Mouse (Mus musculus) large intestine, adult 2 months (tissue): ENCODE data around the gene Ptgis. TPM values are rescaled to one million over a fixed set of nuclear protein-coding genes. Genes with fewer than 3 reads are reported as not detected.

ENCODE experiments used
- DNase-seq: peaks from one replicate; pipeline ENCODE4 v3.0.0-alpha.2; 2012; ENCODE audit warnings: low read depth, low spot score
- WGBS: fragments of 180-500 bp; shearing (Covaris S2); methylation state at CpG from one replicate; pipeline ENCODE4 v1.1.7; 2018; 5-methylcytosine and 5-hydroxymethylcytosine counted together
- polyA plus RNA-seq: library from polyadenylated mRNA; depleted of rRNA; stranded (reverse); fragments of >200 nt; gene quantifications from 2 replicates; pipeline ENCODE4 v1.2.3, GENCODE M21; 2012

Ptgis gene
- polyA plus RNA-seq, 1 experiment = 8.6 TPM

DNA sequence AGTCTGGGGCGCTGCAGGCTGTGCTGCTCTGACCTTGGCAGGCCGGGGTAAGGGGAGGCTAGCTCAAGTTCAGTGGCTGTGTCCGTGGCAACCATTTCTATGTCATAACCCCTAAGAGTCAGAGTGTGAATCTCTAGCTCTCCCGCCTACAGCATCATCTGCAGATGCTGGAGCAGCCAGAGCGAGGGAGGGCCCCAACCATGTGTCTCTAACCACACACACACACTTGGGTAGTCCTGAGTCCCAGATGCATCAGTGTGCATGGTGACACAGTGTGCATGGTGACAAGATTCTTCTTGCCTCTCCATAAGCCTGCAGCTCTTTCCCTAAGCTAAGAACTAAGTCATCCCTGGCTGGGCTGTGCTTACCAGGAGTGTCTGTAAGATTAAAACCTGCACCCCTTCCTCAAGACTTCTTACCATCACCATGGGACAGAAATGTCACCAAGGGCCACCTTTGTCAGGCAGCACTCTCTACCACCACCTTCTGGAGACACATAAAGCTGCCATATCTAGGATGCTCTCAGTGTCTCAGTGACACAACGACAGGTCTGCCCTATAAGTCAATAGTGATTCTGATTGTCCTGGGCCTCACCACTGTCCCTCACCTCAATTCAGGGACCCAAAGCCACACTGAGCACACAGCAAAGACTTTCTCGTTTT is 36.8 kb downstream of the Ptgis start:
- WGBS = 62% methylated on average over 7 of the region's 7 CpGs
- no peak for DNase-seq

- no peak for DNase-seq
- WGBS = 45% methylated on average over 16 of the region's 16 CpGs
These were observed 38.7 kb downstream of the Ptgis start for GRCm38 (mm10) chr2:167201463-167202291.

DNA sequence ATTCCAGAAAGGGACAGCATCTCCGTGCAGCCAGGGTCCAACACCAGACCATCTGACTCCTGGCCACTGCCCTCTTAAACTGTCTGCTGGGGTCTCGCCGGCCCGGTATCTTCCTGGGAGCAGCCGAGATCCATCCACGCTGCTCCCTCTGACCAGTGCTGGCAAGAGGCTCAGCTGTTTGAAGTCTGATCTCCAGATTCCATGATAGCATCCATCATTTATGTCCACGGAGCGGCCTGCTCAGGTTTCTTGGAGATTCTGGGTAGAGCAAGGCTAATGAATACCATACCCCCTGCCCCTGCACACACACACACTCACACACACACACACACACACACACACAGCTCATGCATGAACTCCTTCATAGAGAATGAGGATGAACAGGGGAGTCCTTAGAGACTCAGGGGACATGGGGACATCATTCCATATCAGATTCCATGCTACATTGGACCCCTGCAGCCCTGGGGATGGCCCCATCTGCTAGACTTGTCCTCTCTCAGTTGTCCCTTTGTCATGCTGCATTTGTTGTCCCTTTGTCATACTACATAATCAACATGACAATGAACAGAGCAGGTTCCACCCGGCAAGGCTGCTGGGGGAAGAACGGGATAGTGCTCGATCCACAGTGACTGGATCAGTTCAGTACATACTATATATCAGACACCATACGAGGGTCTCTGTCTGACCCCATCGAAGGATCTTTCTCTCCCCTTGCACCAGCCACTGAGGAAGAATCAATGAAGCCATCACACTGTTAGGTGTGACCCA is 41.6 kb downstream of the Ptgis start:
- DNase-seq = no peak
- WGBS = 68% methylated on average over 13 of the region's 13 CpGs

- 70% methylated on average over 3 of the region's 3 CpGs for WGBS
- DNase-seq = no peak
These were observed 47.0 kb downstream of the Ptgis start for GRCm38 (mm10) chr2:167193361-167193760.

- 1% methylated on average over 41 of the region's 41 CpGs for WGBS
- no peak for DNase-seq
These were observed 50.4 kb downstream of the Ptgis start, which contains the start of gene Kcnb1 for GRCm38 (mm10) chr2:167190076-167190399. Gene Kcnb1 (minus strand): TSS chr2:167190155.

GRCm38 (mm10) chr2:167189291-167190075 is 50.9 kb downstream of the Ptgis start:
- DNase-seq = no peak
- WGBS = 3% methylated on average over 83 of the region's 91 CpGs

DNA sequence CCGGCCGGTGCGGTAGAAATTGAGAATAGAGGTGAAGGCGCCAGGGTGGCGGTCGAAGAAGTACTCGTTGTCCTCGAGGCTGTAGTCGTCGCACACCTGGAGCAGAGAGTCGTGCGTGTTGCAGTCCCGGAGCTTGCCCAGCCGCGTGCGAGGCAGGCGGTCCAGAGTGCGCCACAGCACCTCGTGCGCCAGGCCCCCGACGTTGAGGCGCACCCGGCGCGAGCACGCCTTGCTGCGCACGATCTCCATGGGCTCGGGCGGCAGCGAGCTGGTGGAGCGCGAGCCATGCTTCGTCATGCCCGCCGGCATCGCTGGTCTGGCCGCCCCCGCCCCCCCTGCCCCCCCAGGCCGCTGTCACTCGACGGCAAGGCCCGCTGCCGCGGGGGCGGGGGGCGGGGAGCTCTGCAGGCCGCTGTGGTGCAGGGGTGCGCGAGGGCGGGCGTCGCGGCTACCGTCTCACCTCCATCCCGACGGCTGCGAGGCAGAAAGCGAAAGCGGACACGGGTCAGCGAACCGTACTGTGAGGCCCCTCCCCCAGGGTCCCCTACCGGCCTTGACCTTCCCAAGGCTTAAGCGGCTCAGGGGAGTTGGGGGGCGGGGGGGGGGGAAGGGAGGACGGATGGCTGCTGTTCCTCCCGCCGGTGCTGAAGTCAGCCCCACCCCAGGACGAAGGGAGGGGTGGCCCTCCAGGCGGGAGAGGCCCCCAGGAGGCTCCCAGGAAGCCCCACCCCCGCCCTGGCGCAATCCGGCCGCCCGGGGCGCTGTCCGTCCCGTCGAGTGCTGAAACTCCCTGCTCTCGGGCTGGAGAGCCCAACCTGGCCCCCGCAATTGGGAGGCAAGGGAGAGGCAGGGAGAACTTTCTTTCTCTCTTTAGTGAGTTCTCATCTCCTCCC is 51.8 kb downstream of the Ptgis start:
- no peak for DNase-seq
- WGBS = 14% methylated on average over 77 of the region's 83 CpGs

- WGBS = 75% methylated on average over 5 of the region's 5 CpGs
- DNase-seq = no peak
These were observed 53.3 kb downstream of the Ptgis start for GRCm38 (mm10) chr2:167187119-167187518.

DNA sequence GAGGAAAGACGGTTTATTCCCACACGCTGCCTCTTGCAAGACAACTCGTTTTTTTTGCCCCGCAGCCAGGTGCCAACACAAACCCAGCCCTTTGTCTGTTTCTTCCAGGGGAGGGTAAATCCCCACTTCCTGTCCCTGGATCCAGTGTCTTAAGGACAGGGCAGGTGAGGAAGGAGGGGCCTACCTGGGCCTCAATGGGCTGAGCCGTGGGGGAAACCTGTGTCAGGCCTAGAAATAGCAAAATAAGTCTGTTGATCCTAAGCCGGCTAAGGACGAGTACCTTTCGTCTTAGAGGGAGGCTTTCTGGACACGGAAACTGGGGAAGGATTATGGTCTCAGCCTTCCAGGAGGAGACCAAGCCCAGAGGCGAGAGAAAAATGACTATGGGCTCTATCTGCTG is 53.9 kb downstream of the Ptgis start:
- no peak for DNase-seq
- WGBS = 52% methylated on average over 10 of the region's 10 CpGs

GRCm38 (mm10) chr2:167186003-167186402 is 54.4 kb downstream of the Ptgis start:
- 66% methylated on average over 13 of the region's 13 CpGs for WGBS
- DNase-seq = no peak

- WGBS = 74% methylated on average over 2 of the region's 2 CpGs
- no peak for DNase-seq
These were observed 55.0 kb downstream of the Ptgis start for GRCm38 (mm10) chr2:167185432-167185831.

DNA sequence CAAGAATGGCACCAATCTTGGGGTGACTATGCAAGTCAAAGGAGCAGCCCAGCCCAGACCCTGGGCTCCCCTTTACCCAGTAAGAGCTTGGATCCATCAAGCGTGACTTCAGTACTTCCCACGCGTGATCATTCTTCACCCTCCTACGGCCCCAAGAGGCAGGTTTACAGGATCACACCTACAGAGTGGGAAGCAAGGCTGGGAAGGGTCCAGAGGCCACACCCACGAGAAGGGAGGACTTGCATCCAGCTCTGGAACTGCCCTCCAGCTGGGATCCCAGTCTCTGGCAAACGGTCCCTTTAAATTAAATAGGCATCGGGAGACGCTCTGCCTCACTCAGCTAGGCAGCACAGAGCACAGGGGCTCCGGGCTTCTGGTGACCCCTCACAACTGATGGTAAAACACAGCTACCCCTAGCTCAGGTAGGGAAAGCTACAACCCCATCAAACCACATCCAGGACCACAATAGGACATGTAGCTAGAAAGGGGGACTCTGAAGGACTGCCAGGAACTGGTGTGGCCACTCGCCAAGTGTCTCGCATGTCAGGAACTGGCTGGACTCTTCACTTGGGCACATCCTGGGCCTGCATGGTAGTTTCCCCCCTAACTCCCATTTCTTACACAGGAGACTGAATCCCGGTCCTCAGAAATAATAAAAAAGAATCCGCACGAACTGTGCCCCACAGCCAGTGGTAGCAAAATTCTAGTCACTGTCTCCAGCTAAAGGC is 58.6 kb downstream of the Ptgis start:
- WGBS = 77% methylated on average over 14 of the region's 14 CpGs
- no peak for DNase-seq

DNA sequence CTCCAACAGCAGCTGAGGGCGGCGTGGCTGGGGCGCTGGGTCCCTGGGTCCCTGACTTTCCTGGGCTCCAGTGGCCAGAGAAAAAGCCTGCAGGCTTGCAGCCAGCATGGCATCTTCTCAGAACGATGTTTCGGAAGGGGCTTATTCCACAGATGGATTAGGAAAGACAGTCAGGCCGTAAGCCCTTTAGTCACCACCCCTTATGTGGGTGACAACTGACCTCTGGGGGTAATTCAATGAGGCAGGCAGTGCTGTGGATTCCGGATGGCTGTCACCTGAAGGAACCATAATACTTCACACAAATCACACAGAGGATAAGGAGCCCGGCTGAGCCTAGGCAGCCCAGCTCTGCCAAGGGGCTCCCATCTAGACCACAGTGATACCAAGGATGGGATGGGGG is 59.3 kb downstream of the Ptgis start:
- no peak for DNase-seq
- WGBS = 80% methylated on average over 8 of the region's 8 CpGs

DNA sequence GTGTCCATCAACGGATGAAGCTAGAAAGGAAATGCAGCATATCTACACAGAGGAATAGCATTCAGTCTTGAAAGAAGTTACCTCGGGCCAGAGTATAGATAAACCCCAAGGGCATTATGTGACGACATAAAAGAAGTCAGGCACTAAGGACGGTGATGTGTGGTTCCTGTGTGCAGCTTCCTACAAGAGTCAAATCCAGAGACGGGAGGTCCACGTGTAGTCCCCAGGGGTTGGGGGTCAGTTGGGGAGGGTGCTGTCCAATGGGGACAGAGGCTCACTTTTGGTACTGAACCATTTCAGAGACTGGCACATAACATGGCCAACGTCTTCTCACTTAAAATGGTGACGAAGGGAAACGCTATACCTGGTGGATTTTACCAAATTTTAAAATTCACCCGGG is 61.1 kb downstream of the Ptgis start:
- 84% methylated on average over 10 of the region's 10 CpGs for whole genome bisulfite sequencing
- DNase-seq = no peak

DNA sequence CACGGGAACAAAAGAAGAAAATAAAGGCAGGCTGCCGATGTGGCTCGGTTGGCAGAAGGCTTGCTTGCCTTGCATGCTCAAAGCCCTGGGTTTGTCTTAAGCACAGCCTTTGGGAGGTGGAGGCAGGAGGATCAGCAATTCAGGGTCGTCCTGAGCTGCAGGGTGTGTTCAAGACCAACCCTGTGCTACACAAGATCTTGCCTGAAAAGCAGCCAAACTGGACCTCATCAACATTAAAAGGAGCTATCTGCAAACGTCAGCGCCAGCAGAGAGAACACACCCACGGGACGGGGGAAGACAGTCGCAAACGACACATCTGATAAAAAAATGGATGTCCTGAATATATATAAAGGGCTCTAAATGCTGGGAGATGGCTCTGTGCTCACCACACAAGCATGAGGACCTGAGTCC is 63.2 kb downstream of the Ptgis start:
- whole genome bisulfite sequencing = 31% methylated on average over 10 of the region's 10 CpGs
- DNase-seq = no peak

- 83% methylated on average over 6 of the region's 6 CpGs for WGBS
- DNase-seq = no peak
These were observed 65.1 kb downstream of the Ptgis start for GRCm38 (mm10) chr2:167175284-167175683.

DNA sequence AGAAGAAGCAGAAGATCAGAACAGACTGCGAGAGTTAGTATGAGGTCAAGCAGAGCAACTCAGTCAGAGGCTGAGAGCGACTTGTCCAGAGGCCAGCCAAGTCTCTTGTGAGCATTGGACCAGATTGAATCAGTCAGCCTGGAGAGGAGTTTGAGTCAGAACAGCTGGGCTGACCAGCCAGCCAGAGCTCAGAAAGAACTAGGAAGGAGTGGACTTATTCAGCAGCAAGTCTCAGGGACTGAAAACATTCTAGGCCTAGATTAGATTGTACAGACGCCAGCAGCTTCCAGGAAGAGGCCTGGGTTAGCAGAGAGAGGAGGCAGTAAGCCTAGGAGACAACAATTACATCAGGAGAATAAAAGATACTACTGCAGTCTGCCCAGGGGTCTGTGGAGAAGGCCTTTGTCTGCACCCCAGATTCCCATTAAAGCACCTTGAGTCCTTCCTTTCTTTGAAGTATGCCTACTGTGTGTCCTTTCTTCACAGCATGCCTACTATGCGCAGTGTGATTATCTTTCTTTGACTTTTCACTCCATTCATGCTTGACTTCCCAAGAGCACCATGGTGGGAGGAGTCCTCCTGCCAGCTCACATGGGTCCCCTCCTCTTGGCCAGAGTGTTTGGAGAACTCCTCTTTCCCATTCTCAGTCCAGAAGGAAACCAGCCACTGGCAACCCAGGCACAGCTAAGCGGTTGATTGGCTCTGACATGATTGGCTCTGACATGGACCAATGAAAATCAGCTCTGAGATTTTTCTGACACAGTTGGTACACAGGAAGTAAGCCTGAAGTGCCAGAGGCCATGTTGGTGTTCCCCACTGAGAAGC is 67.1 kb downstream of the Ptgis start:
- WGBS = 68% methylated on average over 5 of the region's 5 CpGs
- no peak for DNase-seq
